Mouse (Mus musculus) erythroblast, embryonic 14.5 days (primary cell): ENCODE results near the gene Zfhx3.

Source experiments
- GATA1 ChIP-seq: IDR thresholded peaks from 2 replicates; pipeline ENCODE4 v1.6.1; 2012; ENCODE audit warnings: low read length, inconsistent platforms, mixed read lengths
- TAL1 ChIP-seq: IDR thresholded peaks from 3 replicates; pipeline ENCODE4 v1.6.1; 2012; ENCODE audit warnings: low read length, inconsistent platforms, mixed read lengths

DNA sequence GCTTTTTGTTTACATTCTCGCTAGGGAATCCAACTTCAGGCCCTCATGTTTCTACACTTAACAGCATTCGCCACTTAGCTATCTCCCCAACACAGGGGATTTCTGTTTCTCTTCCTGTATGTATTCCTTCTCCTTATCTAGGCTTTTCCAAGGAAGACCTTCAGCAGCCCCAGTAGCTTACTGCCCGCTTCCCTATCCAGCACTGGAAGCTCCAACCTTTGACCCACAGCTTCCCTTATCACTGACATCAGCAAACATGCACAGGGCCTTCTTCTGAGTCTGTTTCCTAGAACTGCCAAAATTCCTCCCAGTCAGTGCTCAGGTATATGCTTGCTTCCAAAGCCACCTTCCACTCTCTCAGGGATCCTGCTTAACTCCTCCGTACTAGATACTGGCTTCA, 29.8 kb downstream of the Zfhx3 start:
- TF ChIP-seq TAL1, result no peak
- no peak for TF ChIP-seq GATA1
